Mouse (Mus musculus): ENCODE measurements around the gene Sh3kbp1.
A peak's percentile ranks its signal among the peaks of the same experiment; 100 is the strongest.

Gene Sh3kbp1

DNA sequence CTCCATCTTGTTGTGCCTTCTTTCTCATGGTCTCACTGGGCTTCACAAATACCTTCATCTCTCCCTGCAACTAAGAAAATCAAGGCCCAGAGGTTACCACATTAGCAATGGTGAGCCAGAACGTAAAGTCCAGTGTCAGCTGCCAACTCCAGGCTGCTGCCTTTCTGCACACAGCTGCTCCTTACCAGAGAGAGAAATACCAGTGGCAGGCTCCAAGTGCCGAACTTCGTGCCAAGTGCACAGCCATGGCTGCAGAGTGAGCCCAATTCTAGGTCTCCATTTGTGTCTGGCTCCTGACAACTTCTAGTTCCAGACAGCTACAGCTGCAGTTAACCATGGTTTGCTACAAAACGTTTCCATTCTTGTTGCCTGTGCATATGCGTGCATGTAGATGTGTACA, 117.0 kb downstream of the Sh3kbp1 start:
- no peak for DNase-seq (ENCODE audit: low spot score in 2 of 2)

GRCm38 (mm10) chrX:159744620-159745019, 117.5 kb downstream of the Sh3kbp1 start:
- DNase-seq (ENCODE audit: low spot score in 2 of 2): no peak

DNA sequence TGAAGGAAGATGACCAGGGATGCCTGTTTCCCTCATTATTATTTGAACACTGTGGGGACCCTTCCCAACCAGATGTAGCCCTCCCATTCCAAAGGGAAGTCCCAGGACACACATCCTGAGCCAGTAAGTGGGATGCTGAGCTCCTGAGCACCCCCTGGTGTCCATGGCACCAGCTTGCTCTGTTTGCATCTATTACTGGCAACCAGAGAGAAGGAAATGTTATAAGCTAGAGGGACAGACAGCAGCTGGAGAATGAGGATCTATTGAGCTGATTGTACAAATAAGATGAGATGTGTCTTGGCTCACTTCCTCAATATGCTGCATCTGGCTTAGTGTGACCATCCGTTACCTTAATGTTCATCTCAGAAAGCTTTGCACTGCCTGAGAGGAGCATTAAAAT, 124.8 kb downstream of the Sh3kbp1 start:
- no peak for DNase-seq (ENCODE audit: low spot score in 2 of 2)

- no peak for DNase-seq (ENCODE audit: low spot score in 2 of 2)
These were observed 129.2 kb downstream of the Sh3kbp1 start for GRCm38 (mm10) chrX:159756261-159756660.

GRCm38 (mm10) chrX:159756901-159757821, 130.1 kb downstream of the Sh3kbp1 start:
- DNase-seq (ENCODE audit: low spot score in 2 of 2): peak in 1 of 2 experiments; percentile 13

- peak; percentile 45 to 70 for DNase-seq (ENCODE audit: low spot score in 2 of 2)
These were observed 130.9 kb downstream of the Sh3kbp1 start for GRCm38 (mm10) chrX:159757854-159758540.

DNA sequence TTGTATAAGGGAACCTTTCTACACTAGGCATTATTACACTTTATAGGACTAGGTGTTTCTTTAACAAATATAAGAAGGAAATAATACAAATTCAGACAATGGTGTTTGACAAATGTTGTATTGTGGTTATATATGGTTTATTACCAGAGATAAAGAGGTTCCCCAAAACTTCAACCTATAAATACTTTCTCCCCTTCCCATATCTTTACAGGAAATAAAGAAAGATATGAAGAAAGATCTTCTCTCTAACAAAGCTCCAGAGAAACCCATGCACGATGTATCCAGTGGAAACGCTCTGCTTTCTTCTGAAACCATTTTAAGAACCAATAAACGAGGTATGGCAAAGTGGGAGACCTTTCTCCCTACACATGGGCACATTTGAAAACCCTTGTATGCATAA, 136.7 kb downstream of the Sh3kbp1 start:
- DNase-seq (ENCODE audit: low spot score in 2 of 2): no peak

DNA sequence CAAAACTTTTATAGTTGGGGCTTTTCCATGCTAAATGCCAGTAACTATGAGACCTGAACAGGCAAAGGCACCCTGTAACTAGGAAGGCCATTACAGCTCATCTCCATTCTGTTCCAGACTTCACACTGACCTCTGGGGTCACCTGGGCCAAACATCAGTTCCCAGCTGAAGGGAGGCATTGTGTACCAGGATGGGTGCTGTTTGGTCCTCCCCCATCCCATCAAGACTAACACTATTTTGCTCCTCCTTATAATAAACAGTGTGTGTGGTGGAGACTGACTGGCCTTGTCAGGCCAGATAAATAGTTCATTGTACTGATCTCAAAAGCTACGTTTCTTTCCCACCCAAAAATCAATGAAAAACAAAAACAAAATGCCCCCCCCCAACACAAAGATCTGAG, 138.8 kb downstream of the Sh3kbp1 start:
- DNase-seq (ENCODE audit: low spot score in 2 of 2): no peak

DNA sequence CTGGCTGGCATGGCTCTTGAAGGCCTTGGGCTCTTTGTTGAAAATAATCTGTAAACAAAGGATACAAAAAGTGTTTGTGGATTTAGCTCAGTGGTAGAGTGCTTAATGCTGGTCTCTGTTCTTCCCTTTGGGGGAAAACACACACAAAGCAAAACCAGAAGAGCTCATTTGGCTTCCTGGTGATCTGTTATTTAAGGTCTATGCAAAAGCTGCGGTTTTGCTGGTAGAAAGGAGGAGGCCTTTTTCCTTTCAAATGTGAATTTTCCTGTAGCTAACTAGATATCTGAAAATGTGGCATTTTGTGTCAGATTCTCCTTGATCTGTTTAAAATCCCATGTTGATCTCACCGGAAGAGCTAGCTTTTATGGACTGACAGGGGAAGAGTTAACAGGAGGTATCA, 141.9 kb downstream of the Sh3kbp1 start:
- DNase-seq (ENCODE audit: low spot score in 2 of 2): no peak

DNA sequence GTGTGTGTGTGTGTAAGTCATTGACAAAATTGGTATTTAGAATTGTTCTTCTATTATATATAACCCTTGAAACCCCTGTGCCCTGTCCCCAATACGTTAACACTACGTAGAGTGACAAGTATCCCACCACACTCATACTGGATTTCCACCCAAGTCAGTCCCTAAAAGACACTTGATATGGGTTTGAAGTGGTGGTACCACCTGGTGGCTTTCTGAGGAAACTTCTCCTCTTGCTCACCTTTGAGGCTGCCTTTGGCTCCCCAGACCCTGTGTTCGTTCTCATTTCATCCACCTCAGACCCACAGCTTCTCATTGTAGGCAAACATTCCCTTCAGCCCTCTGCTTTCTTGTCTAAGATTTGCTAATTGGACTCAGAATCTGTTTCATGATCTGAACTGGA, 142.7 kb downstream of the Sh3kbp1 start:
- DNase-seq (ENCODE audit: low spot score in 2 of 2): no peak

DNA sequence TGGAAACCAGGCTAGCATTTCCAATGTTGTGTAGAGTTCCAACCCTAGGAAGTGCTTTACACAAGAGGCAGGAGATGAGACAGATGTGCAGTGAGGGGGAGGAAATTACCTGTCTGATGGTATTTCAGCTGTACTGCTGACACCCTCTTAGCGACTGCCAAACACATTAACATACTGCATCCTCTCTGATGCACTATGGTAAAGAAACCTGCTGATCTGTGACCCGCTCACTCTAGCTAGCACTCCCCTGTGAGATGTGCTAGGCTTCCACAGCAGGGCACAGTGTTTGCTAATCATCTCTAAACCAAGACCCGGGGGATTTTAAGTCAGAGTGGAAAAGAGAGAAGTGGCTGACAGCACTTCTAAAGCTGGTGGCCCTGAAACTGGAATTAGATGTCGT, 145.1 kb downstream of the Sh3kbp1 start:
- DNase-seq (ENCODE audit: low spot score in 2 of 2): no peak

DNA sequence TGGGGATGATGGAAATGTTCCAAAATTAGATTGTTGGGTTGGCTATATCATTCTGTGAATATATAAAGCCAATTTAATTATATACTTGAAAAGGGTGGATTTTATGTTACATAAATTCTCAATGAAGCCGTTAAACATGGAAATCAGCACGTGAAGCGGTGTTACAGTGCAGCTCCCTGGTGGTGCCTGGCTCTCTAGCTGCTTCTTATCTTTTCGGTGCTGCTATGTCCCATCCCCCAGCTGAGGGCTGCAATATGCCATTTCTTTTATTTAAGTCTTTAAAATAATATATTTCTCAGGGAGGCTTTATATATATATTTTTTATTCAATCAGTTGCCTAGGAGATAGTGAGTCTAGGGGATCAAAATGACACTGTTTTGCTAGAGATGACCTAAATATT, 148.0 kb downstream of the Sh3kbp1 start:
- DNase-seq (ENCODE audit: low spot score in 2 of 2): no peak

DNA sequence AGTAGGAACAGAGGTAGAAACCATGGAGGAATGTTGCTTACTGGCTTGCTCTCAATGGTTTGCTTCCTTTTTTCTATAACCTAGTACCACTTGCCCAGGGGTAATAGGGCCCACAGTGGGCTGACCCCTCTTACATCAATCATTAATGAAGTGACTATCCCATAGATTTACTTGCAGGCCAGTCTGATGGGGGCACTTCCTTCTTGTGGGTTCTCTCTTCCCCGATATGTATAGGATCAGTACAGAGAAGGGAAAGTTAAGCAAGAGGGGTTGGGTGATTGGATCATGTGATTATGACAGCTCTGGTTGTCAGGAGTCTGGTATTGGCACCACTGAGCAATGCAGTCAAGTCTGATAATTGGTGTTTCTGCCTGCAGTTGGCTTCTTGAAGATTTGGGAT, 151.7 kb downstream of the Sh3kbp1 start:
- DNase-seq (ENCODE audit: low spot score in 2 of 2): no peak

GRCm38 (mm10) chrX:159790516-159790915, 163.4 kb downstream of the Sh3kbp1 start:
- DNase-seq (ENCODE audit: low spot score in 2 of 2): no peak

- DNase-seq (ENCODE audit: low spot score in 2 of 2): no peak
These were observed 168.5 kb downstream of the Sh3kbp1 start for GRCm38 (mm10) chrX:159795603-159796002.

GRCm38 (mm10) chrX:159804371-159804770, 177.3 kb downstream of the Sh3kbp1 start:
- no peak for DNase-seq (ENCODE audit: low spot score in 2 of 2)

DNA sequence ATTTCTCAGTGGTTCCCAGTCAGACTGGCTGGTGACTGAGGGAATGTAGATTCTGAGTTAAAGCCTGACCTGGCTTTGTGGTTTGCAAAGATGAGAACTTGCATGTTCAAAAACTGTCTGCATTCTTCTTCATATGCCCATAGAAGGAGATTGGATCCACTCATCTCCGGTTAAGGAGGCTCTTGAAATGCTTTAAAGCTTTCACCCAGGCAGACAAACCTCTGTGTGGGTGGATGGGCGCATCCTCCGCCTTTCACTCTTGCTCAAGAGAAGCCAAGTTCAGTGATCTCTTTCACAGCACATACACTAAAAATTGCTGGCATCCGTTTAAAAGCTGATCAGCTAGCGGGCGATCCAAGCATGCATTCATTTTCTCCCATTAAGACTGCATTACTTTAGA, 182.4 kb downstream of the Sh3kbp1 start:
- no peak for DNase-seq (ENCODE audit: low spot score in 2 of 2)

- DNase-seq (ENCODE audit: low spot score in 2 of 2): no peak
These were observed 183.4 kb downstream of the Sh3kbp1 start for GRCm38 (mm10) chrX:159810469-159810868.

DNA sequence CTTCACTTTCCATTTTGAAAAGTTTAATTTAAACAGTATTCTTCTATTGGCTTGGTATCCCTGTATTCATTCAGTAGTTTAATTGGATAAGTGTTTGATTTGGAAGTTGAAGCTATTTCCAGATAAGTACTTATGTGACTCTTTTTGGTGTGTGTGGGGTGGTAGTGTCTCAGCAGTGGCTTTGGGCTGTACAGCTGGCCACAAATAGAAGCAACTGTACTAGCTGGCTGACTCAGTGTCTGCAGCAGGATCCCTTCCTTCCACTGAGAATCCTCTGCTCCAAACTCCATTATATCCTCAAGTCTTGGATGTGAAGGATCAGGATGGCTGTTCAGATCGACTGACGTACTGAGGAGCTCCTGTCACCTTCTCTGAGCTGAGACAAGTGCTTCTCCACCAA, 190.4 kb downstream of the Sh3kbp1 start:
- DNase-seq (ENCODE audit: low spot score in 2 of 2): no peak

GRCm38 (mm10) chrX:159828135-159828534, 201.1 kb downstream of the Sh3kbp1 start:
- DNase-seq (ENCODE audit: low spot score in 2 of 2): no peak

DNA sequence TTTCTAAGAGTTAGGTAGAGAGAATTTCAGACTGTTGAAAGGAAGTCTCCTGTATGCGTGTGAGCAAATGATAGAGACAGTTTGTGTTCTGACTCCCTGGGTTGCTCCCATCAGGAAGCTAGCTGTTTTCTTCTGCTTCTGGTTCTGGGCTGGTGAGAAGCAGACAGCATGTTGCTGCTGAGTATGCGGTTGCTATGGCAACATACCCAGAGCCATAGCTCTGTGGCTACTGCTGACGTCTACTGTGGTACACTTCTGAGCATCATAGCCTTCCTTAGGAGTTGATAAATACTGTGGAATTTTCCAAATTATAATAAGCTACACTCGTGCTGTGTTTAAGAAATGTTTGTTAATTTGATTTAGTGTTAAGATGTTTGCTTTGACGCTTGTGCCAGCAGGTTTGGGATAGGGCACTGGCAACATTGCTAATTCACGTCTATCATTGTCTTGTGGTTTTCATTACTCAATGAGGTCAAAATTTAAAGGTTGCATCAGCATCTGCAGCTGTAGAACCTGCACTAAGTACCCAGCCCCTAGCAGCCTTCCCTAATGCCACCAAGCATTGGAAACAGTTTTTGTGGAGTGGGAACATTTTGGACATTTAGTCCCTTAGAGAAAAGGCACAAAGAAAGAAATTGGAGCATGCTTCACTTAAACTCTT, 202.2 kb downstream of the Sh3kbp1 start:
- no peak for DNase-seq (ENCODE audit: low spot score in 2 of 2)

DNA sequence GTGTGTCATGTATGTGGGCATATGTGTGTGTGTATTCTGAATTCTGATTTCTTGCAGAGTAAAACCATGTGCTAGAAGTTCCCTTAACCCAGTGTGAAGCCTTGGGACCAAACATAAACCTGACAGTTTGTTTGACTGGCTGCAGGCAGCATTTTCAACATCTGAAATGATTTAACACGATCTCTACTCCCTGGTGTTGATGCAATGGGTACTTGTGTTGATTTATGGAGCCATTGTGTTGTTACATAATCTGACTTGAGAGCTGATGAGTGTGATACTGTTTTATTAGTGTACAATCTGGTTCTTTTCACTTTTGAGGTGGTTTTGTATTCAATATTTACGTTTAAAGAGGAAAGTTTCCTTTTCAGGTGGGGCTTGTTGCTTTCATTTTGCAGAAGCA, 204.1 kb downstream of the Sh3kbp1 start:
- DNase-seq (ENCODE audit: low spot score in 2 of 2): no peak

- DNase-seq (ENCODE audit: low spot score in 2 of 2): no peak
These were observed 208.2 kb downstream of the Sh3kbp1 start for GRCm38 (mm10) chrX:159835239-159835638.
